Mouse (Mus musculus) limb, embryonic 14.5 days (tissue): ENCODE measurements around the gene Igf2bp1. TPM values are rescaled to one million over a fixed set of nuclear protein-coding genes. Genes with fewer than 3 reads are reported as not detected.
A peak's percentile ranks its signal among the peaks of the same experiment; 100 is the strongest.

Experiments used
- ATAC-seq: fragments of 200-750 bp; cut with Nextera tagmentation; 2 replicates; pipeline ENCODE4 v1.8.0; 2017; ENCODE audit warnings: low read depth, moderate number of reproducible peaks, moderate TSS enrichment; ENCODE audit not compliant: low FRiP score
- DNase-seq: peaks from one replicate; pipeline ENCODE4 v3.0.0-alpha.2; 2015; ENCODE audit warnings: low spot score
- H3K27ac ChIP-seq: fragments of 300-500 bp; sonication (generic); replicated peaks from 2 replicates; pipeline ENCODE4 v1.5.1; 2014; ENCODE audit warnings: low read depth, mild to moderate bottlenecking, low read length, moderate library complexity, mixed read lengths
- H3K27me3 ChIP-seq: fragments of 300-500 bp; sonication (generic); 2 replicates; pipeline ENCODE4 v1.6.1; 2014; ENCODE audit warnings: low read length, mixed read lengths; ENCODE audit not compliant: control insufficient read depth, insufficient read depth
- H3K36me3 ChIP-seq: fragments of 300-500 bp; sonication (generic); 2 replicates; pipeline ENCODE4 v1.6.1; 2014; ENCODE audit warnings: mild to moderate bottlenecking, low read length, moderate library complexity, mixed read lengths; ENCODE audit not compliant: control insufficient read depth, insufficient read depth
- H3K4me1 ChIP-seq: fragments of 300-500 bp; sonication (generic); 2 replicates; pipeline ENCODE4 v1.6.1; 2014; ENCODE audit warnings: antibody characterized with exemption, low read length, mixed read lengths; ENCODE audit not compliant: control insufficient read depth, insufficient read depth
- H3K4me2 ChIP-seq: fragments of 300-500 bp; sonication (generic); replicated peaks from 2 replicates; pipeline ENCODE4 v1.6.1; 2014; ENCODE audit warnings: low read depth, mild to moderate bottlenecking, low read length, moderate library complexity; ENCODE audit not compliant: severe bottlenecking
- H3K4me3 ChIP-seq: fragments of 300-500 bp; sonication (generic); replicated peaks from 2 replicates; pipeline ENCODE4 v1.5.1; 2014; ENCODE audit warnings: low read length
- H3K9ac ChIP-seq: fragments of 300-500 bp; sonication (generic); 2 replicates; pipeline ENCODE4 v1.6.1; 2014; ENCODE audit warnings: mild to moderate bottlenecking, low read depth, low read length, moderate library complexity; ENCODE audit not compliant: severe bottlenecking
- H3K9me3 ChIP-seq: fragments of 300-500 bp; sonication (generic); 2 replicates; pipeline ENCODE4 v1.6.1; 2016; ENCODE audit warnings: low read length; ENCODE audit not compliant: control insufficient read depth
- POLR2A ChIP-seq: fragments of 200-500 bp; IDR thresholded peaks from 2 replicates; pipeline ENCODE4 v1.8.0; 2012; ENCODE audit warnings: inconsistent platforms, mild to moderate bottlenecking, moderate library complexity, borderline replicate concordance; ENCODE audit not compliant: insufficient read depth, insufficient read length; ENCODE audit errors: extremely low read depth
- WGBS: fragments of 180-500 bp; shearing (Covaris S2); extraction: QIAGEN DNeasy Blood & Tissue Kit; methylation state at CpG from one replicate; pipeline ENCODE4 v1.1.7; 2014; 5-methylcytosine and 5-hydroxymethylcytosine counted together
- polyA plus RNA-seq, 2 experiments: library from polyadenylated mRNA; depleted of rRNA in 1 of 2; stranded (reverse) in 1 of 2; unstranded in 1 of 2; fragments of >200 nt; fragmentation: Nextera tagmentation in 1 of 2; extraction: Ambion mirVana in 1 of 2; gene quantifications; 2 replicates each; pipeline versions ENCODE4 v1.2.1 to v1.2.3; 2012 to 2014

Gene Igf2bp1
- polyA plus RNA-seq, 2 experiments = 22.8 to 26.7 TPM

DNA sequence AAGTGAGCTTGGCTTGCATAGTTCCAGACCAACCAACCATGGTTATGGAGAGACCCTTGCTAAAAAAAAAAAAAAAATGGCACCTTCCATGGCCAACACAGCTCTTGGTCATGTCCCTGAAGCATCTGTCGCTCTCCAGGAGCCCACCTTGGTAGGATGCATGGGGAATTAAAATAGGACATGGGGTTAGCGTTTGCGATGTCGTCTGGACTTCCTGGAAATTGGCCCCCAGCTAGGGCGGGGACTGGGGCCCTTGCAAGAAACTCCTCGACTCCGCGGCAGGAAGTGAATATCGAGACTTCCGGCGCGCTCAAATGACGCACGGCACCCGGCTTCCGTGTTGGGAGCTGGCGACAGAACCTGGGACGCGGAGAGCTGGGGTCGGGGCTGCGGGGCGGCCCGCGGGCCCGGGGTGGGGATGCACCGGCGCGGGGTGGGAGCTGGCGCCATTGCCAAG, 28.9 kb upstream of the Igf2bp1 start, which contains the start of gene Snf8:
Gene Snf8 (plus strand): TSS at position 290 of the 457 bp plus-strand sequence.
- H3K4me3 ChIP-seq = peak within 1 kb of the TSS; percentile 65
- H3K27ac ChIP-seq = no peak within 1 kb of the TSS
- H3K36me3 ChIP-seq = peaks cover 10% of the 10 kb centered on the region
- 0% methylated on average over 28 of the region's 29 CpGs for WGBS
- peaks cover 11% of the 10 kb centered on the region for H3K4me1 ChIP-seq
- peak within 1 kb of the TSS; percentile 68 for H3K9ac ChIP-seq
- H3K27me3 ChIP-seq = no peaks in the 10 kb centered on the region
- ATAC-seq (peak; percentile 88), DNase-seq (peak; percentile 93)
- H3K4me2 ChIP-seq = peak within 1 kb of the TSS; percentile 84
- H3K9me3 ChIP-seq = no peaks in the 10 kb centered on the region
- peak; percentile 57; the same call in 1 of the 2 replicates for TF ChIP-seq POLR2A

DNA sequence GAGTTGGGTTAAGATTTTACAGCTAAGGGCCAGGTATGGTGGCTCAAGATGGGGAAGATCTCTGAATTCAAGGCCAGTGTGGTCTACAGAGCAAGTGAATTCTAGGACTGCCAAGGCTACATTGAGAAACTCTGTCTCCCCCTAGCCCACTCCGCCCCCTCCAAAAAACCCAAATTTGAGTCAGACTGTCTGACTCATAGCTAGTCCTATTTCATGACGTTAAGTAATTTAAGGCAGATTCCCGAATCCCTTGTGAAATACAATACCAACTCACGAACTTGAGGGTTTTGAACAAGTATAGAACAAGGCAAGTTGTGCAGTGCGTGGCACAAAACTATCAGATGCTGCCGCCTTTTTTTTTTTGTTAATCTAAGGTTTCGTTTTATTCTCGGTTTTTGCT, 28.4 kb upstream of the Igf2bp1 start:
- Histone ChIP-seq H3K4me2 (peak overlapping the region; percentile 84), H3K9me3 (no peaks in the 10 kb centered on the region), H3K4me1 (peaks cover 11% of the 10 kb centered on the region), H3K27me3 (no peaks in the 10 kb centered on the region), H3K27ac (no peak overlapping the region), H3K36me3 (peaks cover 7% of the 10 kb centered on the region), H3K9ac (peak overlapping the region; percentile 68; the same call in 1 of the 2 replicates), H3K4me3 (peak overlapping the region; percentile 65)
- DNase-seq (no peak), ATAC-seq (no peak)
- WGBS = 47% methylated on average over 8 of the region's 8 CpGs
- no peak for TF ChIP-seq POLR2A

DNA sequence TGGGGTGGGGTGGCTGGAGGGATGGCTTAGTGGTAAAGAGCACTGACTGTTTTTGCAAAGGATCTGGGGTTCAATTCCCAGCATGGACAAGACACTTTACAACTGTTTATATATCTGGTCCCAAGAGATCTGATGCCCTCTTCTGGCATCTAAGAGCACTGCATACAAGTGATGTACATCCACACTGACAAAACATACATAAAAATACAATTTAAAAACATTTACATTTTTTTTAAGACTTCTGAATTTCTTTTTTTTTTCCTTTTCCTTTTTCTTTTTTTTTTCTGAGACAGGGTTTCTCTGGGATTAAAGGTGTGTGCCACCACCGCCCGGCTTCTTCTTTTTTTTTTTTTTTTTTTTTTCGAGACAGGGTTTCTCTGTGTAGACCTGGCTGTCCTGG, 27.5 kb upstream of the Igf2bp1 start:
- H3K4me3 ChIP-seq = no peak overlapping the region
- H3K4me2 ChIP-seq = no peak overlapping the region
- H3K36me3 ChIP-seq = peaks cover 3% of the 10 kb centered on the region; the same call in 1 of the 2 replicates
- ATAC-seq (no peak), DNase-seq (no peak)
- H3K4me1 ChIP-seq = peaks cover 11% of the 10 kb centered on the region
- H3K27me3 ChIP-seq = no peaks in the 10 kb centered on the region
- no peak for TF ChIP-seq POLR2A
- H3K27ac ChIP-seq = no peak overlapping the region
- H3K9me3 ChIP-seq = no peaks in the 10 kb centered on the region
- WGBS = 97% methylated on average over 3 of the region's 3 CpGs
- no peak overlapping the region for H3K9ac ChIP-seq

DNA sequence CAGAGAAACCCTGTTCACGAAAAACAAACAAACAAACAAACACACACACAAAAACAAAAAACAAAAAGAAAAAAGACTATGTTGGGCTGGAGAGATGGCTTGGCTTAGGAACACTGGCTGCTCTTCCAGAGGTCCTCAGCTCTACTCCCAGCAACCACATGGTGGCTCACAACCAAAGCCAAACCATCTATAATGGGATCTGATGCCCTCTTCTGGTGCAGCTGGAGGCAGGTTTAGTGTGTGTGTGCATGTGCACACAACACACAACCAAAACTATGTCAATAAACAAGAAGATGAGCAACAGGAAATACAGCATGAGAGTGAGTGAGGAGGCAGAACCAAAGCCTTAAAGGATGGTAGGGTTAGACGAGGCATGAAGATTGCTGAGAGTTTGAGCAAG, 26.0 kb upstream of the Igf2bp1 start:
- 80% methylated on average over 2 of the region's 2 CpGs for WGBS
- Histone ChIP-seq H3K4me3 (no peak overlapping the region), H3K27me3 (no peaks in the 10 kb centered on the region), H3K4me2 (no peak overlapping the region), H3K36me3 (no peaks in the 10 kb centered on the region), H3K27ac (no peak overlapping the region), H3K9ac (no peak overlapping the region), H3K4me1 (peaks cover 11% of the 10 kb centered on the region), H3K9me3 (no peaks in the 10 kb centered on the region)
- DNase-seq (no peak), ATAC-seq (no peak)
- no peak for TF ChIP-seq POLR2A

DNA sequence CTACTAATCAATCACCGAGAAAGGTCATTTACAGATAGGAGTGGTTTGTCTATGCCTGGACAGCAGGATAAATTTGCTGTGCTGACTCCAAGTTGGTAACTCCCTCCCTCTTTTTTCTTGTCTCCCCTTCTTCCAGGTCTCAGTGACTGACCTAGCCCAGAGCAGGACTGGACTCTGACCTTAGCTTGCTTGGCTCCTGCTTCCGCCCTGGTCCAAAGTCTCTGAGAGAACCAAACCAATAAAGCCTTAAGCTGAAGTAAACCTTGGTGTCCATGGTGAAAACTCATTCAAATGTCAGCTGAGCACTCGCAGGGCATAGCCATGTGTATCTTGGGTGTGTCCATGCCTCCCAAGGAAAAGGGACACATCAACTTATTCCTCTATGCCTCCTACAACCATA, 24.8 kb upstream of the Igf2bp1 start:
- Histone ChIP-seq H3K27me3 (no peaks in the 10 kb centered on the region), H3K4me2 (no peak overlapping the region), H3K9ac (no peak overlapping the region), H3K4me3 (no peak overlapping the region), H3K36me3 (no peaks in the 10 kb centered on the region), H3K4me1 (peaks cover 8% of the 10 kb centered on the region), H3K27ac (no peak overlapping the region), H3K9me3 (no peaks in the 10 kb centered on the region)
- no peak for TF ChIP-seq POLR2A
- 86% methylated on average over 3 of the region's 3 CpGs for WGBS
- DNase-seq (no peak), ATAC-seq (no peak)

DNA sequence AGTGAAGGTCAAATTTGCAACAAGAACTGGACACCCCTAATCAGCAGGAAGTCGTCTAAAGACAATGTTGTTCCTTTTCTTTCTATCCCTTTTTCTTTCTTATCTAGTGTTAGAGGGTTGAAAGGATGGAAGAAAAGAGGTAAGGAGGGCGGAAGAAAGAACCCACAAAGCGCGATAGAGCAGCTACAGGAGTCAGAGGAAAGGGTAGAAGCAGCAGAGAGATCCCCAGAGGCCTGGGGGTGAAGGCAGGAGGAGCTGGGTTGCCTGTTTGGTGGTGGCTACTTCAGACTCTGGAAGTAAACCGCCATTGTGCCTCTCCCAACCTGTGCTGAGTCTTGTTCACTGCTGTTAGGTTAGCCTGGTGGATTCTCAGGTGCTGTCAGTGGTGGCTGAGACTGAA, 22.4 kb upstream of the Igf2bp1 start:
- Histone ChIP-seq H3K4me1 (no peaks in the 10 kb centered on the region), H3K9ac (no peak overlapping the region), H3K27ac (no peak overlapping the region), H3K27me3 (no peaks in the 10 kb centered on the region), H3K4me2 (no peak overlapping the region), H3K9me3 (no peaks in the 10 kb centered on the region), H3K36me3 (no peaks in the 10 kb centered on the region), H3K4me3 (no peak overlapping the region)
- DNase-seq = no peak
- 74% methylated on average over 5 of the region's 5 CpGs for WGBS
- no peak for ATAC-seq
- no peak for TF ChIP-seq POLR2A
